Mouse (Mus musculus) gastrocnemius, postnatal 4 days (tissue): Measurements from ENCODE around the gene Rhebl1. TPM values are rescaled to one million over a fixed set of nuclear protein-coding genes. Genes with fewer than 3 reads are reported as not detected.

Source experiments
- DNase-seq, 2 experiments: peaks; one replicate each; pipeline ENCODE4 v3.0.0; 2021 to 2022; ENCODE audit warnings: low spot score in 2 of 2, mixed read lengths in 2 of 2
- total RNA-seq, 2 experiments: library from RNA; stranded (reverse); gene quantifications; 2 replicates each; pipeline ENCODE4 v1.2.3; 2021

Rhebl1 gene
- total RNA-seq, 2 experiments from 2014 or later: 2.4 to 3.6 TPM

- peak; percentile 82 to 92 for DNase-seq
Measured at GRCm38 (mm10) chr15:98871916-98872888, 22.1 kb downstream of the Rhebl1 start.

DNA sequence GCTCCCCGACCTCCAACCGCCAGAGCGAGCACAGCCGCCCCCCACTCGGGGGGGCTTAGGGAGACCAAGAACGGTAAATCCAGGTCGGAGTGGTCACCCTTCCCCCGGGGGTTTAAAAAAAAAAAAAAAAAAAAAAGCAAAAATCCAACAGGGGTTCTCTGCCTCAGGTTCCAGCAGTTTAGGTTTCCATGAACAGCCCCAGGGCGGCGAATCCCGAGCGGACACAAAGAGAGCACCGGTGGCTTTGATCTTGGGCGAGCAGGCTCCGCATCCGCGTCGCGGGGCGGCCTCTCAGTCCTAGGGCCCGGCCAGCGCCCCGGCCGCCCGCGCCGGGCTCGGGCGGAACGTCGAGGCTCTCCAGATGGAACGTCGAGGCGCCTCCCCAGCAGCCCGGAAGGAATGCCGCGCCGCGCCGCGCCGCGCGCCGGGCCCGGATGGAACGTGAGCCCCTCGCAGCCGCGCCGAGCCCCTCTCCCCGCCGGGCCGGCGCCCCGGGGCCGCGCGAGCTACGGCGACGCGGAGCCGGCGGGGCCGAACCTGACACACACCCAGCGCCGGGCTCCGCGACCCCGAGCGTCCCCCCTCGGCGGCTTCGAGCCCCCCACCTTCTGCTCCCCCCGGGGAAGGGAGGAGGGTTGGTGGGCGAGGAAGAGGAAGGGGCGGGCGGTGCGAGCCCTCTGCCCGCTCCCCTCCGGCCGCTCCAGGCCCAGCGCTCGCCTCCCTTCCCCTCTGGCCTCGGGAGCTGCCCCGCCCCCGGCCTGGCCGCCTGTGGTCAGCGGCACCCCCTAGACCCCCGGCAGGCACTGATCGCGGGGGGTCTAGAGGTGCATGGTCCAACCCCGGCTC is 23.0 kb downstream of the Rhebl1 start, which contains the start of gene Kmt2d:
Gene Kmt2d (minus strand): TSS at position 135 of the 846 bp plus-strand sequence.
- DNase-seq: no peak

- DNase-seq: peak in 1 of 2 experiments; percentile 56
Measured at GRCm38 (mm10) chr15:98870179-98871069, 23.9 kb downstream of the Rhebl1 start.

DNA sequence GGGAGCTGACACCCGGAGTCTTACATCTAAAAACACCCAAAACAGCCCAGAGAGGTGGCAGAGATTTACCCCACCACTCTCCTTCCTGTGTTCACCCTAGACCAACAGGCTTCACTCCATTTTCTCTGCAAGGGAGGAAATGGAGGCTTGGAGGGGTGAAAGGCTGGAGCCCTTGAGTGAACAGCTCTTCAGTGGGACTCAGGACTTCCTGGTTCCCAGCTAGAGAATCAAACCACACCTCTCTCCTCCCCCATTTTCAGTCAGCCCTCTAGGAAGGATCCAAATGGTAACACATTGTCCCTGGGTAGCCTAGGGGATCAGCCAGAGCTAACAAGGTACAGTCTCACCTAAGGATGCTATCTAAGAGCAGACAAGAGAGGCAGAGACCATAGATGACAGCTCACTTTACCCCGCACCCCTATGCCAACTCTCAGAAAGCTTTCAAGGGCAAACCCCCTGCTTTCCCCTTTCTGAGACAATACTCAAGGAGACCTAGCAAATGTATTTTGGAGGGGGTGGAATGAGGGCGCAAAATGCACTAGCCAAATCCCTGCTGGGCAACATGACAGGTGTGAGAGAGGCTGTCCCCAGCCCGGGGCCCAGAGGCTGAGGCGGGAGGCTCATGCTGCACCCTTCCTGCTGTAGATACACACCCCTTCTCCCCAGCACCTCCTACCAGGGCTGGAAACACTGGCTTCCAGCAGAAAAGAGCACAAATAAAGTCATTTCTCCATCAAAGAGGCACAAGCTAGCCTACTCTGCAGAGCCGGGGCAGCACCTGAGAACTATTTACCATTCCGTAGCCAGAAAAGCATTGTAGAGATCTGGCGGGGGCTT is 24.8 kb downstream of the Rhebl1 start:
- DNase-seq: no peak

DNA sequence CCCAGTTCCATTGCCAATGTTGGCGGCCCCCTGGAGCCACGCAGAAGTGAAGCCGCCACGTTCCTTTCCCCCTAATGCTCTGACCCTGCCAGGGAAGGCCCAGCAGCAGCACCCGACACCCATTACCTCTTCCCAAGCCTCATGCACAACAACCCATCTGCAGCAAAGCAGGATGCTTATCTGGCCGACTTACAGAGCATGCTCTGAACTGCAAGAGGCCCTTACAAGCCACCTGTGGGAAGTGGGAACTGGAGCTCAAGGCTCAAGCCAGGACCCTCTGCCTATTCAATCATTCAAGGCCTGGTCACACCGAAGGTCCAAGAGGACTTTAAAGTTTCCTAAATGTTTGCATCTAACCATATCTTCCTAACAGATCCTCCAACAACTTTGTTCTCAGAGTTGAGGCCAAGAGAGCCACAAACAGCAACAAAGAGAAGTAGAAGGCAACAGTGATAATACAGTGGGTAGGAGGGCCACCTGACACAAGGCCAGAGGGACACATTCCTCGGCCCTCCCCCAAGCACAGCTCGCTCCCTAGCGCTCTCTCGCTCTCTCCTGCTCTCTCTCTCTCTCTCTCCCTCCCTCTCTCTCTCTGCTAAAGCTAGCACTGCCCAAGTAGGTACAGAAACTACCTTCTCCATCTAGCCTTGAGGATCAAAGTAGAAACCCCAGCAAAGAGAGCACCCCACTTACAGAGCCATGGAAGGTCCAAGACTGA is 25.8 kb downstream of the Rhebl1 start:
- no peak for DNase-seq

GRCm38 (mm10) chr15:98867321-98867720 is 27.0 kb downstream of the Rhebl1 start:
- peak in 1 of 2 experiments; percentile 18 for DNase-seq

GRCm38 (mm10) chr15:98866501-98866900 is 27.8 kb downstream of the Rhebl1 start:
- DNase-seq: no peak

GRCm38 (mm10) chr15:98865771-98866170 is 28.6 kb downstream of the Rhebl1 start:
- DNase-seq: no peak

- no peak for DNase-seq
Measured at GRCm38 (mm10) chr15:98864951-98865350, 29.4 kb downstream of the Rhebl1 start.

DNA sequence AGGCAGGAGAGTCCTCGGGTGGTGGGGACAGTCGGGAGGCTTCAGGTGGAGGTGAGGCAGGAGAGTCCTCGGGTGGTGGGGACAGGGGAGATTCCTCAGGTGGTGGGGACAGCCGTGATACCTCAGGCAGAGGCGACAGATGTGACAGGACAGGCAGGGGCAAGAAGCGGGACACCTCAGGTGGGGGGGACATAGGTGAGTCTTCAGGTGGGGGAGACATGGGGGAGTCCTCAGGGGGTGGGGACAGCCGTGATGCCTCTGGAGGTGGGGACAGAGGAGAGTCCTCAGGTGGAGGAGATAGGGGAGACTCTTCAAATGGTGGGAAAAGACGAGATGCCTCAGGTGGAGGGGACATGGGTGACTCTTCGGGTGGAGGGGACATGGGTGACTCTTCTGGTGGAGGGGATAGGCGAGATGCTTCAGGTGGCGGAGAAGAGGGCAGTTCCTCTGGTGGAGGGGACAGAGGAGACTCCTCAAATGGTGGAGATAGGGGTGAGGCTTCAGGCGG is 30.8 kb downstream of the Rhebl1 start:
- DNase-seq: peak in 1 of 2 experiments; percentile 15

GRCm38 (mm10) chr15:98861701-98862410 is 32.5 kb downstream of the Rhebl1 start:
- DNase-seq: no peak

- DNase-seq: peak in 1 of 2 experiments; percentile 14
Measured at GRCm38 (mm10) chr15:98860921-98861320, 33.4 kb downstream of the Rhebl1 start.

DNA sequence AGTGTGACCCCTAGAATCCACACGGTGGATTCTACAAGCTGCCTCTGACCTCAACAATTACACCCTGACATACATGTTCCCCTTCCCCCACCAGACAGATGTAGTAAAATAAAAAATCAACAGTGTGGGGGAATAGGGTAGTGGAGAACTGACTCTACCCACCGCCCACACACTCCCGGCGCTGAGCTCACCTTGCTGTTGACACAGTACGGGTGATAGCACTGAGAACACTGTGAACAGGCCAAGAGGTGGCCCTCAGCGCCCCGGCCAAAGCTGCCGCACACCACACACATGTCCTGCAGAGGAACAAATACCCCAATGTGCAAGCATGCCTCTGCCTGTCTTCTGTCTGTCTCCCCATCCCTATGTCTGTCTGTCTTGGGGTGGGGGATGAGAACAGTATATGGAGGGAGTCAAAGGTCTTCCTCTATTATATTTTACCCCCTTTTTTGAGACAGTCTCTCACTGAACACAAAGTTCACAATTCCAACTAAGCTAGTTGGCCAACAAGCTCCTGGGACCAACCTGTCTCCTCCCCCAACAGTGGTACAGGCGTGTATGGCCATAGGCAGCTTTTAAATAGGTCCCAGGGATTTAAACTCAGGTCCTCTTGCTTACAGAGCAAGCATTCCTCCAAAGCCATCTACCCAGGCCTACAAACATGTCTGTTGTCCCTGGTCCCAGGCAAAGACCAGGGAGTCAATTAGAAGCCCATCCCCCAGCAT is 34.9 kb downstream of the Rhebl1 start:
- no peak for DNase-seq

GRCm38 (mm10) chr15:98854214-98854613 is 40.1 kb downstream of the Rhebl1 start:
- no peak for DNase-seq

- DNase-seq: no peak
Measured at GRCm38 (mm10) chr15:98853161-98853937, 41.0 kb downstream of the Rhebl1 start.

- DNase-seq: no peak
Measured at GRCm38 (mm10) chr15:98852733-98853132, 41.6 kb downstream of the Rhebl1 start.

DNA sequence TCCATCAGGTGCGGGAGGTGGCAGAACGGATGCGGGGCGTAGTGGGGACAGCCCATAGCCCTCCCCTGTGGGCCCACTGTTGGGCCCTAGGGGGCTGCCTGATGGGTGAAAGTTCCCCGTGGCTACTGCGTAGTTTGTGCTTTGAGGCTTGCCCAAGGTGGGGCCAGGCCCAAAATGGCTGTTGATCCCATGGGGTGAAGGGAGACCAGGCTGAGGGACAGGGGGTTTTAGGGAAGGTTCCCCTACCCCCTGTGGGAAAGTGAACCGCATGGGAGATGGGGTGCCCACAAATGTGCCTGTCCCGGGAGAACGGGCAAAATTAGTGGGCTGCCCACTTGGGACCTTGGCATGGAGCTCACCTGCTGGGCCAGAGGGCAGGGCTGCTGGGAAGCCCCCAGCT is 42.3 kb downstream of the Rhebl1 start:
- DNase-seq: no peak
